ENCODE assay signal across 10 mouse cellular contexts in genomic region chr11:70499566-70500475, GRCm38 (mm10). TPM values are rescaled to one million over a fixed set of nuclear protein-coding genes. Genes with fewer than 3 reads are reported as not detected.
DNase-seq lines count a peak whose midpoint lies in the region.
"Had no signal": no experiment of that assay in that cellular context is flagged by ENCODE, and none has a peak within 500 bp of the region (broad histone marks: within the 10 kb centered on the region; RNA-seq: fewer than 3 reads in every experiment).

No protein-coding gene starts in this region.

- peak; percentile 24 for DNase-seq in gastrocnemius, adult 18-20 months (ENCODE audit: low spot score)
- DNase-seq in gastrocnemius, postnatal 4 days (ENCODE audit: low spot score in 2 of 2), result no peak
- DNase-seq in 416B (ENCODE audit: low read depth), result peak; percentile 70
- peak; percentile 68 for DNase-seq in adrenal gland, postnatal 10 days
- DNase-seq in kidney, postnatal 36 days, result peak; percentile 63 to 66
- DNase-seq in spleen, postnatal 36 days (ENCODE audit: low spot score in 2 of 2), result no peak
- DNase-seq in frontal cortex, postnatal 36 days (ENCODE audit: low spot score in 2 of 2), result no peak
- no peak for DNase-seq in left cerebral cortex, adult 11 months (ENCODE audit: low spot score)
- DNase-seq: right cerebral cortex, postnatal 4 days had no signal

RNA-seq across cellular contexts. Expression of gene Tm4sf5, which starts 5.2 kb away (rescaled TPM):
- total RNA-seq in gastrocnemius, adult 18-20 months (2021), result not detected
- not detected for total RNA-seq in gastrocnemius, postnatal 4 days (2021)
- under 1 TPM; 0.55 to 0.84 TPM for total RNA-seq in adrenal gland, postnatal 10 days (2021)
- total RNA-seq: gastrocnemius, adult 8-10 months had no signal

RNA-seq across cellular contexts. Expression of gene Vmo1, which starts 14.6 kb away (rescaled TPM):
- total RNA-seq in gastrocnemius, adult 18-20 months (2021), result not detected
- under 1 TPM; 0.86 to 0.88 TPM for total RNA-seq in gastrocnemius, postnatal 4 days (2021)
- under 1 TPM; 0.42 to 0.48 TPM for total RNA-seq in adrenal gland, postnatal 10 days (2021)
- total RNA-seq: gastrocnemius, adult 8-10 months had no signal

RNA-seq across cellular contexts. Expression of gene Gltpd2, which starts 19.2 kb away (rescaled TPM):
- not detected for total RNA-seq in gastrocnemius, adult 18-20 months (2021)
- under 1 TPM in 1 of 2 experiments, not detected in 1; 0.25 TPM for total RNA-seq in gastrocnemius, postnatal 4 days (2021)
- total RNA-seq in adrenal gland, postnatal 10 days (2021), result 1 to 10 TPM; 4.9 to 9.8 TPM
- total RNA-seq: gastrocnemius, adult 8-10 months had no signal

RNA-seq across cellular contexts. Expression of gene Psmb6, which starts 25.3 kb away (rescaled TPM):
- 100 to 1,000 TPM; 226 to 241 TPM for total RNA-seq in gastrocnemius, adult 18-20 months (2021)
- 100 to 1,000 TPM; 349 to 357 TPM for total RNA-seq in gastrocnemius, postnatal 4 days (2021)
- 100 to 1,000 TPM; 276 to 295 TPM for total RNA-seq in adrenal gland, postnatal 10 days (2021)

RNA-seq across cellular contexts. Expression of gene Gm40193, which starts 32.9 kb away (rescaled TPM):
- not detected for total RNA-seq in gastrocnemius, adult 18-20 months (2021)
- not detected for total RNA-seq in gastrocnemius, postnatal 4 days (2021)
- not detected for total RNA-seq in adrenal gland, postnatal 10 days (2021)
- total RNA-seq: gastrocnemius, adult 8-10 months had no signal

Comparison
In these comparisons a context has a peak if more than half of its experiments do, and no peak if none do; other contexts are left out.
1. DNase-seq: peak in gastrocnemius, adult 18-20 months (single experiment), 416B (single experiment), adrenal gland, postnatal 10 days (single experiment) and kidney, postnatal 36 days (2 of 2); none in gastrocnemius, postnatal 4 days (0 of 2), spleen, postnatal 36 days (0 of 2), frontal cortex, postnatal 36 days (0 of 2) and left cerebral cortex, adult 11 months (single experiment).
2. RNA of gene Gltpd2, which starts 19.2 kb away (total RNA-seq): 4.9 to 9.8 TPM in adrenal gland, postnatal 10 days; 0.25 TPM in gastrocnemius, postnatal 4 days and not detected in gastrocnemius, adult 18-20 months; every median in the first group is over 4 times any median in the second.